Mouse (Mus musculus) forebrain, embryonic 11.5 days (tissue): Measurements from ENCODE around the gene Cpsf6. TPM values are rescaled to one million over a fixed set of nuclear protein-coding genes. Genes with fewer than 3 reads are reported as not detected.

Source experiments
- ATAC-seq: fragments of 200-750 bp; cut with Nextera tagmentation; replicated peaks from 2 replicates; pipeline ENCODE4 v1.8.0; 2017; ENCODE audit warnings: moderate TSS enrichment; ENCODE audit not compliant: low FRiP score
- DNase-seq: peaks from one replicate; pipeline ENCODE4 v3.0.0-alpha.2; 2017; ENCODE audit warnings: low spot score
- H3K27ac ChIP-seq: fragments of 300-500 bp; sonication (generic); 2 replicates; pipeline ENCODE4 v1.5.1; 2014; ENCODE audit warnings: low read depth, low read length
- H3K27me3 ChIP-seq: fragments of 300-500 bp; sonication (generic); 2 replicates; pipeline ENCODE4 v1.6.1; 2014; ENCODE audit warnings: mild to moderate bottlenecking, low read length, mixed read lengths; ENCODE audit not compliant: control insufficient read depth, insufficient read depth
- H3K36me3 ChIP-seq: fragments of 300-500 bp; sonication (generic); 2 replicates; pipeline ENCODE4 v1.6.1; 2014; ENCODE audit warnings: mild to moderate bottlenecking, low read length, moderate library complexity, mixed read lengths; ENCODE audit not compliant: control insufficient read depth, insufficient read depth
- H3K4me1 ChIP-seq: fragments of 300-500 bp; sonication (generic); replicated peaks from 2 replicates; pipeline ENCODE4 v1.6.1; 2014; ENCODE audit warnings: low read length, mixed read lengths; ENCODE audit not compliant: control insufficient read depth, insufficient read depth
- H3K4me2 ChIP-seq: fragments of 300-500 bp; sonication (generic); 2 replicates; pipeline ENCODE4 v1.6.1; 2014; ENCODE audit warnings: low read depth, mild to moderate bottlenecking, low read length, moderate library complexity, mixed read lengths; ENCODE audit not compliant: severe bottlenecking
- H3K4me3 ChIP-seq: fragments of 300-500 bp; sonication (generic); 2 replicates; pipeline ENCODE4 v1.5.1; 2014; ENCODE audit warnings: low read depth, low read length
- H3K9ac ChIP-seq: fragments of 300-500 bp; sonication (generic); 2 replicates; pipeline ENCODE4 v1.6.1; 2014; ENCODE audit warnings: low read length
- H3K9me3 ChIP-seq: fragments of 300-500 bp; sonication (generic); 2 replicates; pipeline ENCODE4 v1.6.1; 2016; ENCODE audit warnings: low read length, mixed read lengths; ENCODE audit not compliant: control insufficient read depth
- WGBS: fragments of 180-500 bp; shearing (Covaris S2); extraction: QIAGEN DNeasy Blood & Tissue Kit; methylation state at CpG from one replicate; pipeline ENCODE4 v1.1.7; 2014; 5-methylcytosine and 5-hydroxymethylcytosine counted together
- polyA plus RNA-seq: library from polyadenylated mRNA; unstranded; fragments of >200 nt; fragmentation: Nextera tagmentation; extraction: Ambion mirVana; gene quantifications from 2 replicates; pipeline ENCODE4 v1.2.1, GENCODE M21; 2014

Cpsf6 gene
- polyA plus RNA-seq, 1 experiment from 2014 or later = 282 TPM

- no peaks in the 10 kb centered on the region for H3K9me3 ChIP-seq
- no peak overlapping the region for H3K27ac ChIP-seq
- H3K36me3 ChIP-seq = no peaks in the 10 kb centered on the region
- ATAC-seq (no peak), DNase-seq (no peak)
- H3K4me2 ChIP-seq = no peak overlapping the region
- H3K4me1 ChIP-seq = peaks cover 17% of the 10 kb centered on the region; the same call in 1 of the 2 replicates
- 90% methylated on average over 9 of the region's 9 CpGs for WGBS
- H3K9ac ChIP-seq = no peak overlapping the region
- no peaks in the 10 kb centered on the region for H3K27me3 ChIP-seq
- no peak overlapping the region for H3K4me3 ChIP-seq
Observed at GRCm38 (mm10) chr10:117416095-117416494, 36.3 kb upstream of the Cpsf6 start.

- peaks cover 17% of the 10 kb centered on the region; the same call in 1 of the 2 replicates for H3K4me1 ChIP-seq
- ATAC-seq (no peak), DNase-seq (no peak)
- no peaks in the 10 kb centered on the region for H3K9me3 ChIP-seq
- WGBS = 96% methylated on average over 6 of the region's 6 CpGs
- no peak overlapping the region for H3K9ac ChIP-seq
- no peak overlapping the region for H3K4me2 ChIP-seq
- H3K27ac ChIP-seq = no peak overlapping the region
- no peaks in the 10 kb centered on the region for H3K36me3 ChIP-seq
- H3K27me3 ChIP-seq = no peaks in the 10 kb centered on the region
- no peak overlapping the region for H3K4me3 ChIP-seq
Observed at GRCm38 (mm10) chr10:117415364-117416057, 35.7 kb upstream of the Cpsf6 start.

GRCm38 (mm10) chr10:117414726-117415125, 34.9 kb upstream of the Cpsf6 start:
- Histone ChIP-seq H3K9ac (no peak overlapping the region), H3K4me3 (no peak overlapping the region), H3K4me1 (peaks cover 17% of the 10 kb centered on the region; the same call in 1 of the 2 replicates), H3K27me3 (no peaks in the 10 kb centered on the region), H3K36me3 (no peaks in the 10 kb centered on the region), H3K27ac (no peak overlapping the region), H3K9me3 (no peaks in the 10 kb centered on the region), H3K4me2 (no peak overlapping the region)
- no peak for DNase-seq
- 78% methylated on average over 1 of the region's 1 CpGs for WGBS
- ATAC-seq = no peak

GRCm38 (mm10) chr10:117413562-117414527, 34.0 kb upstream of the Cpsf6 start:
- no peaks in the 10 kb centered on the region for H3K36me3 ChIP-seq
- no peak overlapping the region for H3K9ac ChIP-seq
- peaks cover 17% of the 10 kb centered on the region; the same call in 1 of the 2 replicates for H3K4me1 ChIP-seq
- no peaks in the 10 kb centered on the region for H3K9me3 ChIP-seq
- no peaks in the 10 kb centered on the region for H3K27me3 ChIP-seq
- DNase-seq (no peak), ATAC-seq (no peak)
- WGBS = 75% methylated on average over 13 of the region's 13 CpGs
- H3K4me3 ChIP-seq = no peak overlapping the region
- no peak overlapping the region for H3K27ac ChIP-seq
- H3K4me2 ChIP-seq = no peak overlapping the region

- H3K27ac ChIP-seq = no peak overlapping the region
Observed at GRCm38 (mm10) chr10:117412474-117413057, 32.8 kb upstream of the Cpsf6 start.

GRCm38 (mm10) chr10:117411716-117412473, 32.1 kb upstream of the Cpsf6 start:
- no peaks in the 10 kb centered on the region for H3K36me3 ChIP-seq

More at GRCm38 (mm10) chr10:117412474-117413057, 32.8 kb upstream of the Cpsf6 start:
- H3K4me2 ChIP-seq = no peak overlapping the region
- H3K9me3 ChIP-seq = no peaks in the 10 kb centered on the region
- DNase-seq (no peak), ATAC-seq (no peak)
- H3K9ac ChIP-seq = no peak overlapping the region
- H3K4me1 ChIP-seq = peaks cover 9% of the 10 kb centered on the region; the same call in 1 of the 2 replicates
- 88% methylated on average over 7 of the region's 7 CpGs for WGBS
- H3K36me3 ChIP-seq = no peaks in the 10 kb centered on the region
- no peaks in the 10 kb centered on the region for H3K27me3 ChIP-seq
- H3K4me3 ChIP-seq = no peak overlapping the region

DNA sequence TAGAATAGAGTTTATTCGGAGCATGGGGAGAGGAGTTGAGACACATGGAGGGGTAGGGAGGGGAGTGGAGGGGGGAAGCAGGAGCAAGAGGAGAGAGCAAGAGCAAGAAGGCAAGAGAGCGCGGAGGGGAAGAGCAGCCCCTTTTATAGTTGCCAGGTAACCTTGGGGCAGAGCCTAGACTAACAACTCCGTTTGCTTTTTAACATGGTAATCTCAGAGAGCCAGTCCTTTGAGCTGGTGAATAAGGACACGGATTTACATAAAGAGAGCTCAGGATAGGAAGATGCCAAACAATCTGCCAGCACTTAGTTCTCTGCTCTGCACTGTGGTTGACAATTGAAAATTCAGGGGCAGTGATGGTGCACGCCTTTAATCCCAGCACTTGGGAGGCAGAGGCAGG, 31.3 kb upstream of the Cpsf6 start:
- 55% methylated on average over 6 of the region's 6 CpGs for WGBS

More at GRCm38 (mm10) chr10:117411716-117412473, 32.1 kb upstream of the Cpsf6 start:
- Histone ChIP-seq H3K27ac (no peak overlapping the region), H3K27me3 (no peaks in the 10 kb centered on the region), H3K9me3 (no peaks in the 10 kb centered on the region), H3K4me2 (no peak overlapping the region), H3K4me3 (no peak overlapping the region), H3K9ac (no peak overlapping the region), H3K4me1 (0 out of 2 replicates have a peak, but pooled peaks cover 5% of the 10 kb centered on the region)
- 41% methylated on average over 16 of the region's 16 CpGs for WGBS
- DNase-seq (no peak), ATAC-seq (no peak)

More for the DNA sequence above, 31.3 kb upstream of the Cpsf6 start:
- Histone ChIP-seq H3K9me3 (no peaks in the 10 kb centered on the region), H3K27me3 (no peaks in the 10 kb centered on the region), H3K4me3 (no peak overlapping the region), H3K4me1 (0 out of 2 replicates have a peak, but pooled peaks cover 5% of the 10 kb centered on the region), H3K27ac (no peak overlapping the region), H3K4me2 (no peak overlapping the region), H3K9ac (no peak overlapping the region), H3K36me3 (no peaks in the 10 kb centered on the region)
- ATAC-seq (no peak), DNase-seq (no peak)
